Mouse (Mus musculus) G1E (cell line): ENCODE measurements around the gene Fshr.

Experiments used
- CTCF ChIP-seq: IDR thresholded peaks from 2 replicates; pipeline ENCODE4 v1.5.1; 2012; ENCODE audit warnings: low read depth, low read length, inconsistent platforms, mixed read lengths
- GATA1 ChIP-seq: IDR thresholded peaks from 2 replicates; pipeline ENCODE4 v1.6.1; 2012; ENCODE audit warnings: borderline replicate concordance, low read length, inconsistent platforms, mixed read lengths

GRCm38 (mm10) chr17:88936941-88937340 is 263.5 kb downstream of the Fshr start:
- no peak for TF ChIP-seq CTCF
- TF ChIP-seq GATA1: no peak
